Mouse (Mus musculus) hematopoietic stem cell, adult 5-6 weeks (primary cell): ENCODE measurements around the gene Rad23a. TPM values are rescaled to one million over a fixed set of nuclear protein-coding genes. Genes with fewer than 3 reads are reported as not detected.
A peak's percentile ranks its signal among the peaks of the same experiment; 100 is the strongest.

ENCODE experiments used
- ATAC-seq, 2 experiments: fragments of 125-278 bp in 1 of 2; replicated peaks in 1 of 2; 2 replicates each; pipeline ENCODE4 v1.8.0; 2016 to 2017; ENCODE audit warnings: inconsistent platforms in 2 of 2, mild to moderate bottlenecking in 2 of 2, moderate number of reproducible peaks in 2 of 2, low read depth in 1 of 2, moderate TSS enrichment in 1 of 2; ENCODE audit not compliant: low FRiP score in 2 of 2, poor library complexity in 2 of 2, severe bottlenecking in 2 of 2, insufficient read depth in 1 of 2, low TSS enrichment in 1 of 2
- total RNA-seq: library from RNA; stranded (forward); fragments of 172-1452, 232-1000 nt; gene quantifications from 2 replicates; pipeline ENCODE4 v1.2.3, GENCODE M21; 2017

The Rad23a gene
- total RNA-seq, 1 experiment from 2014 or later: 32.7 TPM

GRCm38 (mm10) chr8:84823653-84824052 lies 16.8 kb downstream of the Rad23a start:
- peak; percentile 71 to 83 for ATAC-seq

DNA sequence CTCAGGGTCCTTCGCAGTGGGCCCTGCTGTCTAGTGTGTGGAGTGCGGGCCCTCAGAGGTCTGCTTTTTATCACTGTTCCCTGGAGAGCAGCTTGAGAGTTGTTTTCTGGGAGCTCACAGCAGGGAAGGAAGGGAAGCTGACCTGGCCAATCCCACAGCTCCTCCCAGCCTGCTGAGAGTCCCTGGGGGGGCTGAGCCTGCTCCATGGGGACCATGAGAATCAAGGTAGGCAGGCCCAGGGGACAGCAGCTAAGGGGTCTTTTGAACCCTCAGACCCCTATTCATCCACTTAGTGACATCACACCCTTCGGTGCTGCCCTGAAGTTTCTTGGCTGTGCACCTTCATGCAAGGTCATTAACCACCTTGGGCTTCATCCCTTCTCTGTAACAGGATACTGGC lies 17.7 kb downstream of the Rad23a start, which contains the start of gene Dand5:
Gene Dand5, minus strand, starts transcription at position 101 of the 400 bp plus-strand sequence.
- no peak for ATAC-seq

- no peak for ATAC-seq
These were observed 24.3 kb downstream of the Rad23a start for GRCm38 (mm10) chr8:84816117-84816516.

GRCm38 (mm10) chr8:84815547-84815946 lies 24.9 kb downstream of the Rad23a start:
- ATAC-seq: peak; percentile 87 to 89

DNA sequence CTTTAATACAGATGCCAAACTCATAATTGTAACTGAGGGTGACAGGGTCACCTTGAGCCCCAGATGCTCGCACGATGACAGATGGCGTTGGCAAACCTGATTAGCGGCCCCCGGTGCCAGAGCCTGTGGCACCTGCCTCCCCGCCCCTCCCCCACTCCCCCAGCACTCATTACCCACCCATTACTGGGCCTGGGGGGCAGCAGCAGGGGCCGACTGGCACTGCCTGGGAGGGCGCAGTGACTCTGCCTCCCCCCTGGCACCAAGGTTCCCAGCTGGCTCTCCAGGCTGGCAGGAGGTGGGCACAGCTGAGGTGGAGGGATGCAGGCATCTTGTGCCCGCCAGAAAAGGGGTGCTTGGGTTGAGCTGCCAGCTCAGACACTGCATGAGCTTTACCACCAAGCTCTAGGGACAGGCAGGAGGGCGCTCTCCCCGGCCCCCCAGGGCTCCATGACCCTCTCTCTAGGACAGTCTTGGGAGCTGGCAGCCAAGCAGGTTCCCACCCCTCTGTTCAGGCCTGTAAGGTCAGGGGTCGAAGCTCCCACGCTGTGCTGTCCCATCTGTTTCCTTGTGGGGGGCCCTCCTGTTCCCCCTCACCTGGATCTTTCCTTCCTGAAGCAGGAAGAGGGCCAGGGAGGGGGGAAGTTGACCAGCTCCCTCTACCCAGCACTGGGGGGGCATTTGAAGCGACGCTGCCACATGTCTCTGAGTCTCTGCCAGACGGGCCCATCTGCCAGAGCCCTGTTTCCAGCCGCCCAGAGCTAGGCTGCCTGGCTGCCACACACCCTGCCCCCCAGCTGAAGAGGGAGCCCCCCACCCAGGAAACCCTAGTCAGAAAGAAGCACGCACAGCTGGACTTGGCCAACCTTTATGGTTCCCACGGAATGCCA lies 25.7 kb downstream of the Rad23a start:
- ATAC-seq: no peak

GRCm38 (mm10) chr8:84814240-84814554 lies 26.3 kb downstream of the Rad23a start:
- no peak for ATAC-seq

DNA sequence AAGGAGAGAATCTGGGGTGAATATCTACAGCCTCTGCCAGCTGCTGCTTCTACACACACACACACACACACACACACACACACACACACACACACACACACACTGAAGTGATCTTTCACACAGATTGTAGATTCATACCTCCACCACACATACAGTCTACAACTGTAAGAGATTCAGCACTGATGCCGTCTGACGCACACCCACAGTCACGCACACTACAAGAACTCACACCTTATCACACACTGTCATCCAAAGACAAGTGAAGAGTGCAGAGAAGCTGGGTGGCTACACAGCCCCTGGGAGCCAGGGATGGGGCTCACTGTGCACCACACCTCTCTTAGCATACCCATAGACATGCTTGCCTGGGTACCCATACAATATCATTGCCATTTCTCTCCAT lies 26.6 kb downstream of the Rad23a start:
- no peak for ATAC-seq

- peak; percentile 62 to 68; a peak in 3 of 4 replicates for ATAC-seq
These were observed 27.4 kb downstream of the Rad23a start for GRCm38 (mm10) chr8:84813059-84813458.

GRCm38 (mm10) chr8:84811303-84811702 lies 29.2 kb downstream of the Rad23a start:
- no peak for ATAC-seq

DNA sequence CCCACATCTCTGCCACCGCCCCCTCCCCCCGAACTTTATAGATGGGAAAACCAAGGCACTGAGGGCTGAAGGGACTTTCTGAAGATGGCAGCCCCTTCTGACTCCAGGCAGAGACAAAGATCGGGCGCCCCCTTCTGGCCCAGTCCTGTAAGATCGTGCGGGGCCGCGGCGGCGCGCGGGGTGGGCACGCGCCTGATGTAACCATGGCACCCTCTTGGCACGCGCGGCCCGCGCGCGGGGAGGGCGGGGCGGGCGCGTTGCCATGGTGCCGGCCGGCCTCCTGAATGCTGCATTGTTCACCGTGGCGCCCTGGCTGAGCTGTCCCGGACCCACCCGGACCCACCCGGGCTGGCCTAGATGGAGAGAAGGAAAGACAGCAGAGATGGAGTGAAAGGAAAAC lies 29.6 kb downstream of the Rad23a start:
- peak; percentile 43 to 62; a peak in 3 of 4 replicates for ATAC-seq

GRCm38 (mm10) chr8:84809941-84810280 lies 30.6 kb downstream of the Rad23a start:
- ATAC-seq: no peak

DNA sequence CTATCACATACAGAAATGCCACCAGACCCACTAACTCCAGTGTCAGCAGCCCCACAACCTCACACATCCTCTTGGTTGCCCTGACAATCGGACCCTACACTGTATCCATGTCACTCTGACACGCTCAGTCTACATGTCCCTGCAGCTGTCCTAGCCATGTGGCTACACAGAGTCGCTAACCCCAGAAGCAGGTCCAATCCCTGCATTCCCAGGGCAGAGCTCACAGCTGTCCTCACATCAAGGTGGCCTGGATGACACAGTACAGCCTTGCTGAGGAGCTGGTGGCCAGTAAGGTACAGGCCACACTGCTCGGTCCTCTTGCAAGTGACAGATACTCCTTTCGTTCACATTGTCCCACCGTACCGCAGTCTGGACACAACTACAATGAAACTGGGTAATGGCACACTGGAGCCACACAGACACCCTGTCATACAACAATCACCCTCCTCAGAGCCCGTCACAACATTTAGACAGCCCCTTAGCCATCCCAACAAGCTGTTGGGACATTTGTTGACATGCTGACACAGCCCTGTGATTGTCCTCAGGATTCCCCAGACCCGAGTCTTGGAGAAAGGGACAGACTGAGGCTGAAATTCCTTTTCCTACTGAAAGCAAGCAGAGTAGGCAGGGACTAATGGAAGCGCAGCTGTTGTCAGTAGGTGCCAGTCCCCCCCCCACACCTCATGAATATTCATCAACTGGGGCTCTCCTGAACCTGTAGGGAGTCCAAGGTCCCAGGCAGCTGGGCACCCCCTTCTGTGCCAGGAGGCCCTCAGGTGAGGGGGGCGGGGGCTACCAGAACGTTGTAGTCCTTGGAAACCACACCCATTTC lies 31.1 kb downstream of the Rad23a start:
- ATAC-seq: no peak

DNA sequence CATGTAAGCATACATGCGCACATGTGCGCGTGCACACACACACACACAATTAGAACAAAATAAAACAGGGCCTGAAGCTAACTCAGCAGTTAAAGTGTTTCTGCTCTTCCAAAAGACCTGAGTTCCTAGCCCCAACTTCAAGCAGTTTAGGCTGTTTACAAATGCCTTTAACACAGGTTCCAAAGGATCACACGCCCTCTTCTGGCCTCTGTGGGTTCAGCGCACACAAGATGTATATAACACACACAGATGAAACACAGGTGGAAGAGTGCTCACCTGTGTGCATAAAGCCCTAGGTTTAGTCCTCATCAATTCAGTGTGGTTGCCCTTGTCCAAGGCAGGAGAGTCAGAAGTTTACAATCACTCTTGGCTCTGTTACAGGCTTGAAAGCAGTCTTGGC lies 34.4 kb downstream of the Rad23a start:
- no peak for ATAC-seq

DNA sequence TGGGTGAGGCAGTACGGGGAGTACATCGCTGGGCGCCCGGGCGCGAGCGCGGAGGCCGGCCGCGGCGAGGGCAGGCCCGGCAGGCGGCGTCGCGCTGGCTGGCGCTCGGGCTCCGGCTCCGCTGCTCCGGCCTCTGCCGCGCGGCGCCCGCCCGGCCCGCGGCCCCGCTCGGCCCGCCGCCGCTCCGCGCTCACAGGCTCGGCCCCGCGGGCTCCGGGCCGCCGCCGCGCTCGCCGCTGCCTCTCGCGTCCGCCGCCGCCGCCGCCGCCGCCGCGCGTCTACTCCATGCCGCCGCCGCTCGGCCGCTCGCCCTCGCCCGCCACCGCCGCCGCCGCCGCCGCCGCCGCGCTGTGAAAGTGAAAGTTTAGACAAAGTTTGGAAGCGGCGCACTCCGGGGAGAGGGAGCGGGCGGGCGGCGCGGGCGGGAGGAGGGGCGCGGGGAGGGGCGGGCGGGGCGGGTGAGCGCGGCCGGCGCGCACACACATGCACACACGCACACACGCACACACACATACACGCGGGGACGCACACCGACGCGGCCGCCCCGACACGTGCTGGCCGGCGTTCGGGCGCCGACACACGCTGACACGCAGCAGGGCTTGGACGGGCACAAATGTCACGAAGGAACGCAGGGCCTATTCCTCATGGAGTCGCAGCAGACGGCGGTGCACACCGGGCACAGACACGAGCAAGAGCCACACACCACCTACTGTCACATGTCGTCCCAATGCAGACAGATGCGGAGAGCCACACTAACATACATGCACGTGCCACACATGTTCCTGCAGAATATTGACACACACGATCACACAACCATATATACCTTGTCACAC lies 40.2 kb downstream of the Rad23a start, which contains the start of gene Nfix:
Gene Nfix, minus strand, starts transcription at position 346 of the 833 bp plus-strand sequence.
- ATAC-seq: peak in 1 of 2 experiments; percentile 34; a peak in 2 of 4 replicates

DNA sequence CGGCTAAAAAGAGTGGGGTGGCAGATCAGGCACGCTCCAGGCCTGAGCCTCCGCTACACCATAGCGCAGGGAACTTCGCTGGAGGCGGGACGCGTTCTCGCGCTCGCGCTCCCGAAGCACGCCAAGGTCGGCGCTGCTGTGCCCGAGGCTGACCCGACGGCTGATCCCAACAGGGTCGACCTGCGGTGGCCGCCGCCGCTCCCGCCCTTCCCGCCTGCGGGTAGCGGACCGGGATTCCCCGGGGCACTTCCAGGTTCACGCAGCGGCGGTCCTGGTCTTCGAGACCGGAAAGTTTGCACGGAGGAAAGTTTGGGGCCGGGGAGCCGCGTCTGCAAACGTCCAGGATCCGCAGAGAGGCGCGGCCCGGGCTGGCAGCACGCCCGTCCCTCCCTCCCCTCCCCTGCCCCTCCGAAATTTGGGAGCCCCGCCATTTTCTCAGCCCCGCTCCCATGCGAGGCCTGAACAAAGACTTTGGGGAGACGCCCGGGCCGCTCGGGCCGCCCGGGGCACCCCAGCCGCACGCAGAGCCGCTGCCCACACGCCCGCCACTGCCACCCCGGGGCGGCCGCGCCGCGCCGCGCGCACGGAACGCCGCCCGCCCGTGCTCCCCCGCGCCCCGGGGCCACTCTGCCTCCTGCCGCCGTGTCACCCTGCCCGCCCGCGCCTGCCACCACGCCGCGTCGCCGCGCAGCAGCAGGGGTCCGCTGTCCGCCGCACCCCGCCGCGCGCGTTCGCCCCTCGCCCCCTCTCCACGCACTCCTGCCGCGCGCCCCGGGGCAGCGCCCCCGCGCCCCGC lies 41.1 kb downstream of the Rad23a start:
- peak; percentile 35 to 36; a peak in 2 of 4 replicates for ATAC-seq

GRCm38 (mm10) chr8:84798446-84799135 lies 41.9 kb downstream of the Rad23a start:
- ATAC-seq: no peak
